Mouse (Mus musculus): ENCODE data around the gene Cdyl.

- TF ChIP-seq CTCF (IDR thresholded peaks at IDR 0.05; ENCODE audit: control insufficient read depth, insufficient read depth, insufficient replicate concordance, low read depth, low read length) (no peak), POLR2A (IDR thresholded peaks at IDR 0.05; ENCODE audit: control insufficient read depth, low read depth, low read length) (no peak)
Observed at GRCm38 (mm10) chr13:35780714-35781113, 121.1 kb downstream of the Cdyl start.

All from testis, adult 2 months (tissue).